Mouse (Mus musculus) central nervous system, embryonic 11.5 days (tissue): ENCODE measurements around the gene Nts. TPM values are rescaled to one million over a fixed set of nuclear protein-coding genes. Genes with fewer than 3 reads are reported as not detected.

Experiments used
- polyA plus RNA-seq: library from polyadenylated mRNA; depleted of rRNA; stranded (reverse); fragments of >200 nt; gene quantifications from 2 replicates; pipeline ENCODE4 v1.2.3, GENCODE M21; 2012; rRNA removed

The Nts gene
- polyA plus RNA-seq = 0.60 and 0.94 TPM in 2 replicates

GRCm38 (mm10) chr10:102490386-102490785, at the start of gene Nts:
Gene Nts, minus strand, starts transcription at chr10:102490486.

DNA sequence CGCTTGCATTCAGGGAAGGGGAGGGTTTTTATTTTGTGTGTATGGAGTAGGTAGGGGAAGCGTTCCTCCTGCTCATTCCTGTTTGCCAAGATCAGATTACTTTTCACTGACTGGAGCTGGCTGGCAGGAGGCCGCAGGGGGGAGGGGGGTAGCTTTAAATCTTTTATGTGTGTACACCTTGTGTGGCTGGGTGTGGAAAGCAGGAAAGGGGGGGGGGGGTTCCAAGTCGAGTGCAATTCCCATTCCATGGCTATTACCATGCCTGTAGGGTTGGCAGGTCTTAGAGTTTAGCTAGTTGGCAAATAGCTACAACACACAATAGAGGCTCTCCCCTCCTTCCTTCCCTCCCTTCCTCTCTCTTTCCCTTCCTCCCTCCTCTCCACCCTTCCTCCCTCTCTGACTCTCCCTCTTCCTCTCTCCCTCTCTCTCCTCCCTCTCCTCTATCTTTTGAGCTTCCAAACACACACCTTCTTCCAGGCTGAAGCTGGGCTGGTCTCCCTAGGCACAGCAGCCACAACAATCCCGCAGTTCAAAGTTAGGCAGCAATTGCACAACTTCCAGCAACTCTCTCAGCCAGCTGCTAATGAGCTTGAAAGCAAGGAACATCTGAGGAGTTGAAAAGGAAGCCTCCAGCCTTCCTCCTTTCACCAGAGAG, 21.6 kb upstream of the Nts start, which contains the start of gene Rassf9:
Gene Rassf9 (plus strand): TSS at position 416 of the 655 bp plus-strand sequence.

Other genes starting within 250 kb of the Nts start
- 0.89 and 1.6 TPM in 2 replicates for gene Rassf9, start 21.7 kb upstream of the Nts start, polyA plus RNA-seq